Mouse (Mus musculus) T-helper 2 cell (primary cell): Measurements from ENCODE around the gene Zfp1.
"Not testable (repeated sequence)": the region's sequence is repeated elsewhere in the genome, so short reads cannot be mapped to it uniquely, and the experiment has no call there.

Experiments used
- in situ Hi-C: fragments of 300-600 bp; cut with MboI, MseI; formaldehyde crosslinking; loops from one replicate; pipeline ENCODE4 v1.15.1; 2025; ENCODE audit warnings: high pct_unique_total_duplicates

The Zfp1 gene

GRCm38 (mm10) chr8:111624081-111624852 is 18.9 kb upstream of the Zfp1 start:
- in situ Hi-C loops = loop anchor here (10.0 kb wide), 1 partner anchor 279 kb away; no protein-coding TSS in a partner anchor

GRCm38 (mm10) chr8:111624853-111625221 is 18.4 kb upstream of the Zfp1 start:
- in situ Hi-C loops = loop anchor here (10.0 kb wide), 1 partner anchor 280 kb away; no protein-coding TSS in a partner anchor

DNA sequence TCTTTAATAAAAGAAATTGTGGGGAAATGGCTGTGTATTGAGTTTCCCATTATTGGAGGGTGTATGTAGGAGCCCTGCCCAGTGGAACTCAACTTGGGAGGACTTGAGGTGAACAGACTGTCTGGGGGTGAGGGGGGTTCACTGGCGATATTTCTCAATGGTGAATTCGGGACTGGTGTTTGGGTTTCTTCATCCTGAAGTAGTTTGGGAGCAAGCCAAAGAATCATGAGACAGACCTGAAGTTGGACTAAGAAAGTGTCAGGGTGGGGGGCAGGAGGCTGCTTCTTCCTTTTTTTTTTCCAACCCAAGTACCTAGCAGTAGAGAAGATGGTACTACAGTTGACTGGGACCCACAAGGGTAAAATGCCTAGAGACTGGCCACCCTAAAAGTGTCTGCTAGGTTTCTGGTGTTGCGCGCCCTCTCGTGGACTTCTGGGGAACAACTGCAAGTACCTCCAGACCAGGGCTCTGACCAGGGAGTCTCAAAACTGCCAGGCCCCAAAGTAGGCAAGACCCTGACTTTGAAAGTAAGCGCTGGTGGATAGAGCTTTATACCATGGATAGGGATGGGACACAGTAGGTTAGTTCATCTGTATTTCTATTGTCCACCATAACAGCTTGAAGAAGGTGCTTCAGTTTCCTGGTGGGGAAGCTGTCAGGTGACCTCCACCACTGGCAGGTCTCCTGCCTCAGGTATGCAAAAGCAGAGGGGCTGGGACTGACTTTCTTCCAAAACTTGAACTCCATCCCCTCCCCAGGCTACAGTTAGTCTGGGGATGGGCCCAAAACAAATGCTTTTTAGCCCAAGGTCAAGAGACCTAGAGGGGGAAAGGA is 17.3 kb upstream of the Zfp1 start:
- in situ Hi-C loops = loop anchor here (10.0 kb wide), 1 partner anchor 281 kb away; no protein-coding TSS in a partner anchor

- in situ Hi-C loops = loop anchor here (10.0 kb wide), 1 partner anchor 282 kb away; no protein-coding TSS in a partner anchor
These were observed 16.7 kb upstream of the Zfp1 start for GRCm38 (mm10) chr8:111626528-111626820.

- in situ Hi-C loops = loop anchor here (10.0 kb wide), 1 partner anchor 282 kb away; no protein-coding TSS in a partner anchor
These were observed 16.3 kb upstream of the Zfp1 start for GRCm38 (mm10) chr8:111626933-111627332.

DNA sequence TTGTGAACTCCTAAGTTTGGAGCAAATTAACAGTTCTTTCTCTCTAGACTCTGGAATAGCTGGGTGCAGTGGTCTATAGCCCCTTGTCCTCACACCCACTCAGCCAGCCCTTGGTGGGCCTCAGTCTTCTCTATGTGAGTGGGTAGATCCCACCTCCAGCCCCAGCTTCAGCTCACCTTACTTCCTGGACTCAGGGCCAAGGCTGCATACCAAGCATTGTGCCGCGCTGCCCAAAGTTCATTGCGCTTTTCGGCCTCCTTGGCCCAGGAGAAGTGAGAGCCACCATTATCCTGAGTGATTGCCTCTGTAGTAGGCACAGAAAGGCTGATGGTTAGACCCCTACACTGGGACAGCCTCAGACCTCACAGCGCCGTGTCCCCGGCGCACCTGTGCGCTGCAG is 15.3 kb upstream of the Zfp1 start:
- in situ Hi-C loops = loop anchor here (10.0 kb wide), 1 partner anchor 283 kb away; no protein-coding TSS in a partner anchor

DNA sequence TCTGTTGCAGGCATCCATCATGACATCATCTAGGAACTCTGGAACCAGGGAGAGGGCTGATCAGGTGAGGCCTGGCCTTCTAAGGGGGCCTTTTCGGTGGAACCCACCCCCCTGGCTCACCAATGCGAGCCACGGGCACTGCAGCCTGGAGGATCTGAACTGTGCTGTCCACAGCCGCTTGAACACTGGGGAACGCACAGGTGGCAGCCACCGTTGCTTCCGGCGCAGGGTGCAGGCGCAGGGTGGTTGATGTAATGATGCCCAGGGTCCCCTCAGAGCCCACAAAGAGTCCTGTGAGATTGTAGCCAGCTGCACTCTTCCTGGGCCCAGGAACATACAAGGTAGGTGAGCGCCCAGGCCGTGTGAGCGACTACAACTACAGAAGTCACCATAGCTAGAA is 14.8 kb upstream of the Zfp1 start:
- in situ Hi-C loops = loop anchor here (10.0 kb wide), 1 partner anchor 284 kb away; no protein-coding TSS in a partner anchor

- in situ Hi-C loops = loop anchor here (10.0 kb wide), 1 partner anchor 284 kb away; no protein-coding TSS in a partner anchor
These were observed 14.2 kb upstream of the Zfp1 start for GRCm38 (mm10) chr8:111628894-111629501.

DNA sequence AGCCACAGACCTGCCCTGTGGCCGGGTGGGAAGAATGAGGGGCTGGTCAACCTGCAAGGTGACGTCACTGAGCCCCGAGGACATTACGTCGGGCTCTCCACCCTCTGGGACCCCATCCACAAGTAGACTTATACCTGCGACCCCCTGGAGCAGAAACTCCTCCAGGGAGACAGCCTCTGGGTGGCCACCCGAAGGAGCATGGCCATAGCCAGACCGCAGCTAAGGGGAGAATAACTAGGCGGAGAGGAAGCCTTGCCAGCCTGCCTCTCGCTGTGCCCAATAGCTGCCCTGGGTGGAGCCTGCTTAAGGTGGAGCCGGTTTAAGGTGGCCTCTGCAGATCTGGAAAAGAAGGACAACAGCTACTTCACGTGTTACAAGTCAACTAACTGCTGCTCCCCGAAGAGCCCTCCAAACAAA is 13.1 kb upstream of the Zfp1 start, which contains the start of gene Ldhd:
Ldhd (minus strand) TSS at position 270 of the 417 bp plus-strand sequence.
- in situ Hi-C loops = no loop called here

DNA sequence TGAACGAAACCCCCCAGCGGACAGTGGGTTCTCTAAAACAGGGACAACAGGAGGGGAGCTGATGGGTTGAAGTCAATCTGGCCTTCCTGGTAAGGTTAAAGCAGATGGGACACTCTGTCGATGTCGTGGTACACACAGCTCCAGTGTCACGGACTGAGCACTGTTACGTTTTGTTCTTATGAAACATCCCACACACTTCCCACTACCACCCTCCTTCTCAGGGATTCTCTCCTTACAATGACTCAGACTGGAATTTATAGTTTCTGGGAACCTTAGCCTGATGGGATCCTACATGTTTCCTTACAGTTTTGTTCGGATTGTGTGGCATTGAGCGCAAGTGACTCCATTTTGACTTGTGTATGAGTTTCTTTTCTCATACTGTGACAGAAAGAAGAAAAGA is 11.6 kb upstream of the Zfp1 start:
- in situ Hi-C loops = no loop called here

DNA sequence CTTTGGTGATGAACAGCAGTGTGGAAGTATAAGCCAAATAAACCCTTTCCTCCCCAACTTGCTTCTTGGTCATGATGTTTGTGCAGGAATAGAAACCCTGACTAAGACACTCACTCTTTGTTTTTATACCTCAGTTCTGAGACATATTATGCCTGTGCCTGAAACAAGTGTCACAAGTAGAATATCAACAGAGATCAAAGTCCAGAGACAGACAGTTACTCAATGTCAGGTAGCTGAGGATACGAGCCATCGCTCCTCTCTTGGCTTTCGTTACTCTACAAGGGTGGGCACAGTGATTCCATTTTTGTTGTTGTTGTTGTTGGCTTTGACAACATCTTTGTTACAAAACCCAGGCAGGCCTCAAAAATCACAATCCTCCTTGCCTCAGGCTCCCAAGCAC is 10.2 kb upstream of the Zfp1 start:
- in situ Hi-C loops = no loop called here

- in situ Hi-C loops = loop anchor here (5.0 kb wide), 1 partner anchor 86 kb away; no protein-coding TSS in a partner anchor
These were observed 5.1 kb upstream of the Zfp1 start for GRCm38 (mm10) chr8:111638086-111638485.

GRCm38 (mm10) chr8:111641064-111641463 is 2.1 kb upstream of the Zfp1 start:
- in situ Hi-C loops = no loop called here

DNA sequence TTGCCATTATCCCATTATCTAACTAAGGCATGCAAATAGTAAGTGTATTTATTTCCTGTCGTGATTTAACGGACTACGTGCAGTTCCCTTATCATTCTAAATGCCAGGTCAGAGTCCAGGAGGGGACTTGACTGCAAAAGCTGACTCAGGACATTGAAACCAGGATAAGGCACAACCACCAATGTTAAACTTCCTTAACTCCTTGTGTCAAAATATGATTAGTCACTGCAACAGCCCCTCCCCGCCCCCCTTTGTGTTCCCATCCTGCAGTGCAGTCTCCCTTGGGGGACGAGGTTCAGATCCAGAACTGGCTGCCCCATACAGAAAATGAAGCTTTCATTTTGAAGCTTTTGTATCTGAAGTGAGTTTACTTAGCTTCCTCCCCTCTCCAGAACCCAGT is 705 bp upstream of the Zfp1 start:
- in situ Hi-C loops = no loop called here

GRCm38 (mm10) chr8:111642939-111643263 is 300 bp upstream of the Zfp1 start:
- in situ Hi-C loops = no loop called here

- in situ Hi-C loops = not testable (repeated sequence)
These were observed 1.3 kb downstream of the Zfp1 start for GRCm38 (mm10) chr8:111644286-111645051.

GRCm38 (mm10) chr8:111645715-111646114 is 2.5 kb downstream of the Zfp1 start:
- in situ Hi-C loops = no loop called here

DNA sequence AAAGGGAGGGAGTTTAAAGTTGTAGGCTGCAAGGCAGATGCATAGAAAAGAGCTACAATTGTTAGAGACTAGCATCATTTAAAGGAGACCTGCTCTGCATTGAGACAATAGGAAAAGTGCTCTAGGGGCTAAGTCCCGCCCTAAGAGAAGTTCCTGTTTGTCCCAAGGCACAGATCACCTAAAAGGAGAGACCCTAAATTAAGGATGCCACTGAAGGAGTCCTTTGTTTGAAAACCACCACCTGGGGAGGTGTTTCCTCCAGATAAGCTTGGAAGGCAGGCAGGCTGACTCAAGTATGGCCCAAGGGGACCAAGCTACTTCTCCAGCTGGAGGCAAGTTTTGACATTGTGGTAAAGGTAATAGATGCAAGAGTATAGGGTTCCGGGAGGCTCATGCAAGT is 5.6 kb downstream of the Zfp1 start:
- in situ Hi-C loops = no loop called here

DNA sequence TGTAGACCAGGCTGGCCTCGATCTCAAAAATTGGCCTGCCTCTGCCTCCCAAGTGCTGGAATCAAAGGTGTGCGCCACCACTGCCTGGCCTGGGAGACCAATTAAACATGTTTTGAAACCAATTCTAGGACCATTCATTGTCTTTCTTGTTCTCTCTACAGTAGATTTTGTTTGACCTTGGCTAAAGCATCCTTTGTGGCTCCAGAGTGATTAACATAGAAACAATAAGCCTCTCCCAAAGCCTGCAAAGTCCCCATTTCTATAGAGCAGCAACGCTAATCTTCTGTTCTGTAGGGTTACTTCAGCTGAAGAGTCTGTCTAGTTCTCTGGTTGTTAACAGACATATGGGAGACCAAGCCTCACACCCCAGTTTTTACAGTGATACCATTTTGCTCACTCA is 7.5 kb downstream of the Zfp1 start:
- in situ Hi-C loops = no loop called here

GRCm38 (mm10) chr8:111653524-111653923 is 10.3 kb downstream of the Zfp1 start:
- in situ Hi-C loops = no loop called here

DNA sequence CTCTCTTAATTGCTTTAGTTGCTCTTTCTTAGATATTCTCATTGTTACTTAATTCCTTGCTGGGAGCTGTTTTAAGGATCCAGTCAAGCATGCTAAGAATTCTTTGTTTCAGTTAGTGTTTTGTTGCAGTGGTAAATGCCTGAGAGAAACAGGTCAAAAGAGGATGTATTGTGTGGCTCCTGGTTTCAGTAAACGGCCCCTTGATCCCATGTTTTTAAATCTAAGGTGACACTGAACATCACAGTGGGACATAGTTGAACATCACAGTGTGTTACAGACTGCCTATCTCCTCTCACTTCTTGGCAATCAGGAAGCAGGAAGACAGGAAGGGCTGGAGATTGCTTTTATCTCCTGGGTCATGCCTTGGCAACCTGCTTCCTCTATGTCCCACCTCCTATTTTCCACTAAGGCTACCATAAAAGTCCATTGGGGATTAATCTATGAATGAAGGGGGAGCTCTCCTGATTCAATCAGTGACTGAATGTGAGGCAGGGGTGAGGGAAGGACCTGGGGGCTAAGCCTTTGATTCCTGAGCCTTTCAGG is 14.2 kb downstream of the Zfp1 start:
- in situ Hi-C loops = no loop called here
